Mouse (Mus musculus) right cerebral cortex, postnatal 14 days (tissue): ENCODE data around the gene Cry2.
"Not testable (repeated sequence)": the region's sequence is repeated elsewhere in the genome, so short reads cannot be mapped to it uniquely, and the experiment has no call there.

Experiments
- DNase-seq: peaks from one replicate; pipeline ENCODE4 v3.0.0; 2022

Cry2 gene

GRCm38 (mm10) chr2:92433578-92434374 lies at the start of gene Cry2:
Cry2 (minus strand) TSS chr2:92434043.
- peak; percentile 98 for DNase-seq

GRCm38 (mm10) chr2:92483505-92483904 lies 49.7 kb upstream of the Cry2 start:
- DNase-seq = no peak

GRCm38 (mm10) chr2:92482551-92482950 lies 48.7 kb upstream of the Cry2 start:
- no peak for DNase-seq

DNA sequence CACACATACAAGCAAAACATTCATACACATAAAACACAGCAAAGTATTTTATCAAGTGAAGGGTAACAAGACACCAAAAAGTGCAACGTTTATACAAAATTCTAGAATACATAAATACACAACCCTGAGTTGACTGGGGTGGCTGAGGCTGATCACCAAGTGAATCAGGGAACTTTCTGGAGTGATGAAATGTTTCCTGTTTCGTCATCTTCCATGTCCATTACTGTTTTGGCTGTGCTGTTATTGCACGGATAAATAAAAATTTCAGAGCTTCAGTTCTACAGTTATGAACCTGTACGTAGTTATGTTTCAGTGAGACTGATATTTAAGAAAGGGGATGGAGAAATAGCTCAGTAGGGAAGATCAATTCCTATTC lies 44.5 kb upstream of the Cry2 start:
- DNase-seq = no peak

GRCm38 (mm10) chr2:92477672-92478312 lies 43.9 kb upstream of the Cry2 start:
- DNase-seq = no peak

GRCm38 (mm10) chr2:92476580-92476979 lies 42.7 kb upstream of the Cry2 start:
- not testable (repeated sequence) for DNase-seq

DNA sequence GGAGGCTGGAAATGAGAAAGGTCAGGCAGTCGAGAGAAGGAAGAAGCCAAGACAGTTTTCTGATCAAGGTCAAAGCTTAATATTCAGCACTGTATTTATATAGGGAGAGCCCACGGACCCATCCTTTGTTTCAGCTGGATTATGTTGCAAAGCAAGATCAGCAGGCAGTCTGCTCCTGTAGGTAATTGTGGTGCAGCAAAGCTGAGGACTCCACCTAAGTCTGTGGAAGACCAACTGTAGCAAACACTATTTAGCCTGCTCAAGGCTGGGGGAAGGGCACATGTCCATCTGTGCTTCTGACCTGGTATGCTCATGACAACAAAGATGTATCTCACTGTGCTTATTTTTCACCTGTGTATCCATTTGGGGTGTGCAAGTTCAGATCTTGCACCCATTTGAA lies 41.9 kb upstream of the Cry2 start:
- no peak for DNase-seq

- no peak for DNase-seq
Measured at GRCm38 (mm10) chr2:92474920-92475319, 41.1 kb upstream of the Cry2 start.

- no peak for DNase-seq
Measured at GRCm38 (mm10) chr2:92471886-92472670, 38.2 kb upstream of the Cry2 start.

DNA sequence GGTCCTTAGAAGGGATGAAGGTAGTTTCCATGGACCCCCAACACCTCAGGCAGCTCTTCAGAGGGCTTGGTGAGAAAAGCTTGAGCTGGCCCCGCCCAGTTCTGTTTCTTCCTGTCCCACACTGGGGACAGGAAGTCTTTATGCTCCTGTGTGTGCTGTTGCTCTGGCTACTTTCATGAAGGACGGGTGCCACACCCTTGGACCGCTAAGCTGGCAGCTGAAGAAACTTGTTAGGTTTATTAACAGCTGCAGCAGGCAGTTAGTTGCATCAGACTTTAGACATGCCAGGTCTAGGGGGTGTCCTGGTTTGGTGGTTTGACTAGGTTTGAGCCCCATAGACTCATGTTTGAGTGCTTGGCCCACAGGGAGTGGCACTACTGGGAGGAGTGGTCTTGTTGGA lies 30.8 kb upstream of the Cry2 start:
- DNase-seq = no peak

GRCm38 (mm10) chr2:92461215-92461614 lies 27.4 kb upstream of the Cry2 start:
- DNase-seq = no peak

DNA sequence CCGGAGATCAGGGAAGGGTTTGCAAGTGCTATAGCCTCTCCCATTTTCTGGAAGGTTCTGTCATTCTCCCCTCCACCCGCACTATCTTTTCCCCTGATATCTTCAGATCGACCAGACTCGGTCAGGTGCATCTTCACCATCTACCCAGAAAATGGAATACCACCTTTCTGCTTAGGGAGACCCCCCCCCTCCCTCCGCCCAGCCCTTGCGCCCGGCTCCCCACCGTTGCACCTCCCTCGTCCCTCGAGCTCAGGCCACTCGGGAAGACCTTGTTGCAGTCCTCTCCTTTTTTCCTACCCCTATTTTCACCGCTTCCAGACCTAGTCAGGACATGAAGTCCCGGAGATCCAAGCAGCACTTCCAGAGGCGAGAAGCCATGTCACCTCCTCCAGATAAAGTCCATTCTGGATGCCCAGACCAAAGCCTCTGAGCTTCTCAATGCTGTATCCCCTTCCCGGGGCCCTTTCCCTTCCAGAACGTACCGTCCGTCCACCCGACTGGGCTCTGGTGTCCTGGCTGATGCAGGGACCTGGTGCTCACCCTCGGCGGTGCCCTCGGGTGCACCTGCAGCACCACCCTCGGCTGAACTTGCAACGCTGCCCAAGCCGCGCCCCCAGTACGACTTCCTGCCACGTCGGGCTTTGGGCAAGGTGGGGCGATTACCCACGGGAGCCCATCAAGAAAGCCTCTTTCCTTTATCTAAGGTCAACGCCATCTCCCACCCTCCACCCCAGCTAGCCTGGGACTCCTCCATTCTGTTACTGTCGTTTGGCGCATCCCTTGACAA lies 26.3 kb upstream of the Cry2 start, which contains the start of gene Slc35c1:
Gene Slc35c1 (minus strand): TSS at position 618 of the 787 bp plus-strand sequence.
- DNase-seq = peak; percentile 19

- DNase-seq = peak; percentile 79
Measured at GRCm38 (mm10) chr2:92459141-92459920, 25.5 kb upstream of the Cry2 start.

DNA sequence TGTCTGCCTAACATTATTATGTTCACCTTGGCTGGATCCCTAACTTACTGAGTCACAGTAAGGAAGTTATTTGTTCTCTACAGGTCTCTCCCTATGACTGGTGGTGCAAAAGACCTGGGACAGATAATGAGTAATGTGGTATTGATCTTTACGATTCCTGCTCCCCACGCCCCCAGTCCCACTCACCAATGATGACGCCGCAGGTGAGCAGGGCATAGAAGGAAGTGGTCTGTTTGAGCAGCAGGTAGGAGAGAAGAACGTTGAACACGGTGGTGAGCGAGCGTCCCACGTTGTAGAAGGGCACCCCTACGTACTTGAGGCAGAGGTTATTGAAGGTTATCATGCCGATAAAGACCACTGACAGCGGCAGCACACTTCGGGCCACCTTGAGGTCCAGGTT lies 24.6 kb upstream of the Cry2 start:
- DNase-seq = no peak

- peak; percentile 23 for DNase-seq
Measured at GRCm38 (mm10) chr2:92456970-92457530, 23.2 kb upstream of the Cry2 start.

DNA sequence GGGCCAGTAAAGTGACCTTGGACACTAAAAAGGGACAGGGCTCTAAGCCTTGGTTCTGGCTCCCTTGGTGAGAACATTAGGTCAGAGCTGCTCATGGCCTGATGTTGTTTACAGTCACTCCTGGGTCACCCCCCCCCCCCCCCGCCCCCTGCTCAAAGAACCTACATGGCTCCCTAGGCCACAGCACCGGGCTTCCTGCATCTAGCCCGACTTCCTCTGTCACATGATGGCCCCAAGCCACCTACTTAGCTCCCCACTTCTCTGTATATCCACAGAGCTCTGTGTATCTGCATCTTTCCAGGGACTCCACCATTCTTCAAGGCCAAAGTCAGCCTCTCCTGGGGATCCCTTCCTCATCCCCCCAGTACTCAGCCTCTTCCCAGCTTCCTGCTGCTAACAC lies 21.9 kb upstream of the Cry2 start:
- no peak for DNase-seq

DNA sequence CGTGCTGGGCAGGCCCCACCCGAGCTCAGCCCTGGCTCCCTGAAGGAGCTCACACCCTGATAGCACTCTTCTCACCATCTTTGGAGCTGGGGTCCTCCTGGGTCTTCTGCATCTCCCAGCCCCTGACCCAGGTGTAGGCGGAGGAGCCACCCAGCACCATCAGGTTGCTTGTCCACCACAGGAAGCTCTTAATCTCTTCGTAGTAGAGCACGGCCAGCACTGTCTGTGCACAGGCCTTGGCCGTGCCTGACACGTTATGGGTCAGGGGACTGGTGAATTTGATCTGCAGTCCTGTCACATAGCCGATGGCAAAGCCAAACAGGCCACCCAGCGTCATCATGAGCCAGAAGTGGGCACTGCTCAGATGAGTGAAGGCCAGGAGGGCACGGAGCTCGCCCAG lies 20.3 kb upstream of the Cry2 start:
- no peak for DNase-seq

DNA sequence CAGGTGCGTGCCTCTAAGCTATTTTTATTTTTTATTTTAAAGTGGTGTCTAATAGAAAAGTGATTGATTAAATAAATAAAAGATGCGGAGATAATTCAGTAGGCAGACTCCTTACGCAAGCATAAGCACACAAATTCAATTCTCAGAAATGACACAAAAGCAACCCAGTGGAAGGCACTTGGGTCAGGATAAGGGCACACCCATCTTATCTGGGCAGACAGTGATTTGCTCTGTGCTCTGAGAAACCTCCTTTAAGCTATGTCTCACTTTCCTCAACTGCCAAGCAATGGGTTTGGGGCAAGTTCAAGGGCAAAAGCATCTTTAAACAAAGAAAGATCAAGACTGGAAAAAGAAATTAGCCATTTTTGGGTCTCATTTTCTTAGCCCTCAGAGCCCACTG lies 17.3 kb upstream of the Cry2 start:
- DNase-seq = no peak

DNA sequence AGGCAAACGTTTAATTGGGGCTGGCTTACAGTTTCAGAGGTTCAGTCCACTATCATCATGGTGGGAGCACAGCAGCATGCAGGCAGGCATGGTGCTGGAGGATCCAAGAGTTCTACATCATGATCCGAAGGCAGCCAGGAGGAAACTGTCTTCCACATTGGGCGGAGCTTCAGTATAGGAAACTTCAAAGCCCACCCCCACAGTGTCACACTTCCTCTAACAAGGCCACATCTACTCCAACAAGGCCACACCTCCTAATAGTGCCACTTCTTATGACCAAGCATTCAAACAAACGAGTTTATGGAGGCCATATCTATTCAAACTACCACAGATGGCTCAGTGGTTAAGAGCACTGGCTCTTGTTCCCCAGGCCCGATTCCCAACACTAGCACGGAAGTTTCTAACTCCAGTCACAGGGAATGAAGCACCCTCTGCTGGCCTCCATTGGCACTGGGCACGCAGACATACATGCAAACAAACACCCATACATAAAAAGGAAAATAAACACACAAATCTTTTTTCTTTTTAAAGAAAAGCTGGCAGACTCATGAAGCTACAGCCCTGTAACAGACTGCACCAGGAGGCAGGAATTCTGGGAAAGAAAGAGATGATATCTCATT lies 13.4 kb upstream of the Cry2 start:
- DNase-seq = no peak

- no peak for DNase-seq
Measured at GRCm38 (mm10) chr2:92446656-92447055, 12.8 kb upstream of the Cry2 start.

DNA sequence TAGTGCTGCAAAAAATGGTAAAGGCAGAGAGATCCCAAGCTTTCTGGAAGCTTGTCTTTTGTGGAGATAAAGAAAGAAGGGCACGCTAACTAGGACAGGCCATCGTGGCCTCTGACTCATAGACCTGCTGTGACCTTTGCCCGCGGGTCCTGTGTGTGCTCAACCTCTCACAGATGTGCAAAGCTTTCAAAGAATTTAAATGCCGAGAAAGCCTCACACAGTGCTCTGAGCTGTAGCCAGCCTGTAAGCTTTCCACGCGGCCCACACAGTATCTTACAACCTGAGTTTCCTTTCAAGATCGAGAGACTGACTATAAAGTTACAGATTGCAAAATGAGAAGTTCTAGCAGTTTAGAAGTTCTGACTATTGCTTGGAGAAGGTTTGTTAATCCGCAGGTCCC lies 12.0 kb upstream of the Cry2 start:
- no peak for DNase-seq
